Mouse (Mus musculus): ENCODE results near the gene Actl6a. TPM values are rescaled to one million over a fixed set of nuclear protein-coding genes. Genes with fewer than 3 reads are reported as not detected.
A peak's percentile ranks its signal among the peaks of the same experiment; 100 is the strongest.
"Not testable (repeated sequence)": the region's sequence is repeated elsewhere in the genome, so short reads cannot be mapped to it uniquely, and the experiment has no call there.

Actl6a gene
- total RNA-seq, 2 experiments from 2014 or later = 37.9 to 38.5 TPM

GRCm38 (mm10) chr3:32694211-32694610, 11.9 kb upstream of the Actl6a start:
- no peak for DNase-seq (ENCODE audit: low spot score in 2 of 2)

GRCm38 (mm10) chr3:32694737-32695582, 11.1 kb upstream of the Actl6a start:
- DNase-seq (ENCODE audit: low spot score in 2 of 2) = no peak

GRCm38 (mm10) chr3:32695583-32695980, 10.5 kb upstream of the Actl6a start:
- no peak for DNase-seq (ENCODE audit: low spot score in 2 of 2)

GRCm38 (mm10) chr3:32698228-32698863, 7.8 kb upstream of the Actl6a start:
- DNase-seq (ENCODE audit: low spot score in 2 of 2) = peak; percentile 71 to 77

- DNase-seq (ENCODE audit: low spot score in 2 of 2) = not testable (repeated sequence)
These were observed 2.1 kb upstream of the Actl6a start for GRCm38 (mm10) chr3:32704021-32704420.

DNA sequence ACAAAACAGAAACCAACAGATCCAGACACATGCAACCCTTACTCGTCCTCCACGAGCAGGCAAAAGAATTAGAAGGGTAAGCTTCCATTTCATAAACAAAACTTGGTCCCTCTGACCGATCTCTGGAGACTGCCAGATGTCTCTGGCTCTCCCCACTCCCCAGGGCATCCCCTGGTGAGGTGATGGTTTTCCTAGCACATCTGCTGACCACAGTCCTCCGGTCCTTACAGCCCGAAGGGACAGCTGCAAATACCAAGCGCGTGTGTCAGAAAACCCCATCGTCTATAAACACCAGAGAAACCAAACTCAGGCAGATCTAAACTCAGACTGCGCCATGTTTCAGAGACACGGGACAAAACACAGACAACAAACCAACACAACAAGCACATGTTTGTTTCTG, 1.5 kb upstream of the Actl6a start:
- not testable (repeated sequence) for DNase-seq (ENCODE audit: low spot score in 2 of 2)

GRCm38 (mm10) chr3:32708052-32708367, 1.9 kb downstream of the Actl6a start:
- no peak for DNase-seq (ENCODE audit: low spot score in 2 of 2)

DNA sequence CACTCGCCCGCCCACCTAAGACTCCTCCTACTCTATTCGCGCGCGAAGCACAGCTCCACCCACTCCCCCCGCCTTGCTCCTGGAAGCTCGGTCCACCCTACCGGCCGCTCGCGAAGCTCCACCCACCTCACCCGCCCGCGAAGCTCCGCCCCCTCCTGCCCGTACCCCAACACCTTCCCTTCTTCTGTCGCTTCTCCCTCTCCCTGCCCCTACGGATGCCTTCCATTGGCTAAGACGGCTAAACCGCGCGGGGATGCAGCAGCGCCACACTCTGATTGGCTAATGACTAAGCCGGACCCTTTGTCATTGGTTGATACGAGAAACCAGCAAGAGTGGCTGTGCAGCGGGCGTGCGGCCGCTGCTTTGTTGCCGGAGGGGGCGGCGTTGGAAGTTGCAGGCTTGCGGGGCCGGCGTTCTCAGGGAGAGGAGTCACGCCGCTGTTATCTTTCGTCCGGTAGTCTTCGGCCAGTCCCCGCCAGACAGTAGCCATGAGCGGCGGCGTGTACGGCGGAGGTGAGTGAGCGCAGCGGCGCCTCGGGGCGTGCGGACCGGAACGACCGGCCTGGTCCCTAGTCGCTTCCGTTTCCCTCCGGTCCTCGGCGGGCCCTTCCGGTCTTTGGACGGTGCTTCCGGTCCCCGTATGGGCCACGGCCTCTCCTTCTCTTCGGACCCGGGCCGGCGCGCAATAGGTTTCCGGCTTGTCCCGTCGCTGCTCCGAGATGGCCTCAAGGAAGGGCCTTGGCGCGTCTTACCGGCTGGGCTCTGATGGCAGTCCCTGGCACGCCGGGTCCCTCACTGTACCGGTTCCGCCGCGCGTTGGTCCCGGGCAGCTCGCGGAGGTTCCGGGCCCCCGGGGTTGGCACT, 2.5 kb downstream of the Actl6a start:
- peak; percentile 95 to 98 for DNase-seq (ENCODE audit: low spot score in 2 of 2)

- DNase-seq (ENCODE audit: low spot score in 2 of 2) = no peak
These were observed 3.3 kb downstream of the Actl6a start for GRCm38 (mm10) chr3:32709388-32709787.

DNA sequence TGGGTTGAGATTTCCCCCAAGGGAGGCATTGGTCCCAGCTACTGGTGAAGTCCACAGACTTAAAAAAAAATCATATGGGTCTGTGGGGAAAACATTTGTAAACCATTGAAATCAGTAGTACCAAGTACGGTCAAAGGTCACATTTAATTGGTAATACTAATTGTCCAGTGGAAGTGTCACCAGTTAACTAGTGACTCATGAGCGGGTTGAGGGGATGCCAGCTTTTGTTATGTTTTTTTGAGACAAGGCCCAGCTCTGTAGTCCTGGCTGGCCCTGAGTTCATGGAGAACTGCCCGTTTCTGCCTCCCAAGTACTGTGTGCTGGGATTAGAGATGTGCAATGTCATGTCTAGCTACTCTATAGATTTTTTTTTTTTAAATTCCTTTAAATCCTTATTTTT, 7.6 kb downstream of the Actl6a start:
- DNase-seq (ENCODE audit: low spot score in 2 of 2) = no peak

DNA sequence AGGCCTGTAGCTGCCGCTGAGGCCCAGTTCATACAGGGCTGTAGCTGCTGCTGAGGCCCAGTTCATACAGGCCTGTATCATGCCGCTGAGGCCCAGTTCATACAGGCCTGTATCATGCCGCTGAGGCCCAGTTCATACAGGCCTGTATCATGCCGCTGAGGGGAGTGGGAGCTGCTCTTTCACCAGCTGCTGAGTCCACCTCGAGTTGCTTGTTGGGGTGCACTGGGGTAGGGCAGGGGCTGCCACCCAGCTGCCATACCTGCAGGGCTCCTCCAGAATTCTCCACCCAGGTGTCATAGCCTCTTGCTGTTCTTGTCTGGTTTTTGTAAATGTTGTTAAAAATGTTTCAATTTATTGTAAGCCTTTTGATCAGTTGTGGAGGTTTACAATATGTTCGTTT, 11.3 kb downstream of the Actl6a start:
- not testable (repeated sequence) for DNase-seq (ENCODE audit: low spot score in 2 of 2)

- DNase-seq (ENCODE audit: low spot score in 2 of 2) = no peak
These were observed 12.2 kb downstream of the Actl6a start for GRCm38 (mm10) chr3:32718271-32718670.

DNA sequence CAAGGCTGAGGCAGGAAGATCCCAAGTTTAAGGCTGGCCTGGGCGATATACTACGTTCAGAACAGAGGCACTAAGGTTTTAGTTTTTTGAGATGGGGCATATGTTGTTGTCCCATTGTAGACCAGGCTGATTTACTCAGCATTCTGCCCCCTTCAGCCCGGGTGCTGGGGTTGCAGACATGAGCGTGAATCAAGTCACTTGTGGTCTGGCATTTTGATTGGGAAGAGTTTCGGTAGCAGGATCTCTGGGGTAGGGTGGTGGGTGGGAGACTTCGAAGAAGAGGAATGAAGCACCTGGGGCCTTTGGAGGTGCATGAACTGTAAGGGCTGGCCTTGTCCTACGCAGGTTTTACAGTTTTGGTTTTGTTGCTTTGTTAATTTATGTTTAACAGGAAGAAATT, 18.1 kb downstream of the Actl6a start:
- DNase-seq (ENCODE audit: low spot score in 2 of 2) = no peak

DNA sequence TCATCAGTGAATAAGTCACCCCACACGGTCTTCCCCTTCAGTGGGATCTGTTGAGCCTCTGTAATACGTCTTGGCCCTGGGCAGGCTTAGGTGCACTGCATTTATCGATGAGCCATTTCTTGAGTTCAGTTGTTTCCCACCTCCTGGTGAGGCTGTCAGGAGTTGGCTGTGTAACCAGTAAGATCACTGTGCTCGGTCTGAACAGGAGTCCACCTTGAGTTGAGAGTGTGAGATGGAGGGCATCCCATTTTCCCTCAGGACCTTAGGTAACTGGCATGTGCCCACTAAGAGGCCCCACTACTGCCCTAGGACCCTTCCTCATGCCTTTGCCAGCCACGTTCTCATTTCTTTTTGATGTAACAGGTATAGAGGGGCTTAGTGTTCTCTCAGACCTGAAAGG, 19.9 kb downstream of the Actl6a start:
- DNase-seq (ENCODE audit: low spot score in 2 of 2) = no peak

DNA sequence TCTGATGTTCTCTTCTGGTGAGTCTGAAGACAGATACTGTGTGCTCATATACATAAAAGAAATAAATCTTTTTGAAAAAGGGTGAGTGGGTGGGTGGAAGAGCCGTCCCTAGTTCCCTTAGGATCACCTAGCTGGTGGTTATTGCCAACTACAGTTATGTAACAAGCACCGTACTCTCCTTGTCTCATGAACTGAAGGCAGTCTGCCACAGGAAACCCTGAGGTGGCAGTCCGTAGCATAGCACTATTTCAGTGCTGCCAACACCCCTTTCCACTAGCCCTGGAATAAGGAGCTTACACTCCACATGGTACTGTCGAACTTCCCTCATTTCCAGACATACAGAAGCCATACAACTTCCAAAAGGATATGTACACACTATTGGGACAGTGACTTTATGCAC, 21.8 kb downstream of the Actl6a start:
- no peak for DNase-seq (ENCODE audit: low spot score in 2 of 2)

- DNase-seq (ENCODE audit: low spot score in 2 of 2) = peak; percentile 87 to 95
These were observed 30.4 kb downstream of the Actl6a start, which contains the start of gene Ndufb5 for GRCm38 (mm10) chr3:32736244-32737171. TSS of gene Ndufb5 (plus strand) at chr3:32736990.

- peak in 1 of 2 experiments; percentile 19 for DNase-seq (ENCODE audit: low spot score in 2 of 2)
These were observed 31.1 kb downstream of the Actl6a start, which contains the start of gene Mrpl47 for GRCm38 (mm10) chr3:32737172-32737655. TSS of gene Mrpl47 (minus strand) at chr3:32737605.

GRCm38 (mm10) chr3:32738549-32738948, 32.5 kb downstream of the Actl6a start:
- DNase-seq (ENCODE audit: low spot score in 2 of 2) = no peak

DNA sequence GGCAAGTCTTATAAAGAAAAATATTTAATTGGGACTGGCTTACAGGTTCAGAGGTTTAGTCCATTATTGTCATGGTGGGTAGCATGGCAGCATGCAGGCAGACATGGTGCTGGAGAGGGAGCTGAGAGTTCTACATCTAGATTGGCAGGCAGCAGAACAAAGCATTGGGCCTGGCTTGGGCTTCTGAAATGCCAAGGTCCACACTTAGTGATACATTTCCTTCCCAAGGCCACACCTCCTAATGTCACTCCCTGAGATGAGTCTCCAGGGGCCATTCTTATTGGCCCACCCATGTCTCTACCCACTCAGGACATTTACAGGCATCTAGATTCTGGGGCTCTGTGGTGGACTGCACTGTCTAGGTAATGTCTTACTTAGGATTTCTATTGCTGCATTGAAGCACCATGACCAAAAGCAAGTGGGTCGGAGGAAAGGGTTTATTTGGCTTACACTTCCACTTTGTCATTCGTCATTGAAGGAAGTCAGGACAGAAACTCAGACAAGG, 36.2 kb downstream of the Actl6a start:
- DNase-seq (ENCODE audit: low spot score in 2 of 2) = no peak

GRCm38 (mm10) chr3:32745001-32745400, 38.9 kb downstream of the Actl6a start:
- DNase-seq (ENCODE audit: low spot score in 2 of 2) = no peak

Data from gastrocnemius, postnatal 4 days (tissue).